Mouse (Mus musculus) left cerebral cortex, adult 18-20 months (tissue): ENCODE measurements around the gene Prkd1. TPM values are rescaled to one million over a fixed set of nuclear protein-coding genes. Genes with fewer than 3 reads are reported as not detected.

Source experiments
- DNase-seq, 2 experiments: peaks; one replicate each; pipeline ENCODE4 v3.0.0; 2021 to 2022; ENCODE audit warnings: low spot score in 2 of 2, mixed read lengths in 1 of 2
- total RNA-seq, 2 experiments: library from RNA; stranded (reverse); gene quantifications; 2 replicates each; pipeline ENCODE4 v1.2.3; 2021

Gene Prkd1
- total RNA-seq, 2 experiments from 2014 or later = 7.8 to 8.1 TPM

DNA sequence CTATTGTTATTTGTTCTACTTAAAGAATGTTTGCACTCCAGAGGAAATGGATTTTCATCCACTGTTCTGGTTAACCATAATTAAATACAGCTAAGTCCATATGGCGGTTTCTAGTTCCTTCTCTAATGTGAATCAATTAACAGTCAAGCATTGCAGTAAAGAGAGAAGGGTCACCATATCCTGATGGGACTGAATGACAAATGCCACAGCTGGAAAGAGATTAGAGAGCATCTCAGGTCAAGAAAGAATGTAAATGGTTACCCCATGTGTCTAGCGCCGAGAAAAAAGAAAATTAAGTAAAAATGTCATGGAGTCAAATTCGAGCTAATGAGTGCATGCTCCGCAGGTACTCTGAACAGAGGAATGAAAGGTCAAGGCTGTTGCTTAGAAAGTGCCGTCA is 212.2 kb downstream of the Prkd1 start:
- no peak for DNase-seq

DNA sequence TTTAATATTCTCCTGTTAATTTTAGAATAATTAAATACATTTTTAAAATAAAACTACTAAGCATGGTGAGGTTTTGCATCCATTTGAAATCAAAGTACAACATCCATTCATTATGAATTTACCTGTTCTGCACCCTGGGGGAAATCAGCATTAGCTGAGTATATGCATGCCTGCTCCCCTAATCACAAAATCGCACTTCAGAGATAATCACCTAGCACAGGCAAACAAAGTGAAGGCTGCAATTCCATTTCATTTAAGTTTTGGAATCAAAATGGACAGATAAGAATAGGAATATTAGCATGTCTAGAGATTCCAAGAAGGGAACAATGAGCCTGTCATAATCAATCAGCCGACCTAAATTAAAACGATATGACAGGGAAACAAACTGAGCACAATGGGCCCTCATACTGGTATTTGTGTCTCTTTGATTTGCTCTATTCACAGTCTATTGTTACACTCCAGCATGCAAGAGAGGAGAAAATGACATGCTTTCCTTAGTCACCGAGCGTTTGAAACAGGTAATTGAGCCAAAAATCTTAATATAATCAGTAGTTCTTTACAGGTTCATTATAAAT is 218.7 kb downstream of the Prkd1 start:
- DNase-seq = no peak

DNA sequence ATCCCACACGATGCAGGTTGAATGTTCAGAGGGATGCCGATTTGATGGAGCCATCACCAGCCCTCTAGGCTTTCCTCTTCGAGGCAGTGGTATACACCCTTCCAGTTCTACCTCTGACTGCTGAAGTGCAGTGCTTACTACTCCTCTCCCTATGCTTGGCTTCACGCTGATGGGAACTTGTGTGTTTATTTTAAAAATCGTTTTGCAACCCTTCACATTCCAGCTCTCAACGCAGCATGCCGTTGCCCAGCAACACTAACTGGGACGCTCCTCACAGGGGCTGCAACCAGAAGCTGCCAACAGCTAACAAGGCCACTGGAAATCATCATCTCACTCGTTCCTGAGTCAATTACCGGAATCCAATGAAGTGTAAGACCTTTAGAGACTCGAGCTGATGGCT is 296.5 kb downstream of the Prkd1 start:
- DNase-seq = peak; percentile 8 to 57

DNA sequence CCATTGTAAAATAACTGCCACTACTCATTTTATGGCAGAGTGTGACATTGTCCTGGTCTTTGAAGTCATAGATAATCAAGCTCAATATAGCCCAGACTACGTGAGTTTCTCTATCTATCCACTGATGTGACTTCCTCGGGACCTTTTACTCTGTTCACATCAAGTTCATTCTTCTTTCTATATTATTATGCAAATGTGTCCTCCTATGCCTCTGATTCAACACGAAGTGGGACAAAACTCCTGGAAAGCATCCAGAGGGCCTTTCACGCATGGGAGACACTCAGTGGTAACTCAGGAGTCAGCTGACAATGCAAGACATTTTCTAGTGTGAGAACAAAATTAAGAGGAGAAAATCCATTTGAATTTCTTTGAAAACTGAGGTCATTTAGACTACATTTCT is 315.7 kb downstream of the Prkd1 start:
- DNase-seq = no peak

DNA sequence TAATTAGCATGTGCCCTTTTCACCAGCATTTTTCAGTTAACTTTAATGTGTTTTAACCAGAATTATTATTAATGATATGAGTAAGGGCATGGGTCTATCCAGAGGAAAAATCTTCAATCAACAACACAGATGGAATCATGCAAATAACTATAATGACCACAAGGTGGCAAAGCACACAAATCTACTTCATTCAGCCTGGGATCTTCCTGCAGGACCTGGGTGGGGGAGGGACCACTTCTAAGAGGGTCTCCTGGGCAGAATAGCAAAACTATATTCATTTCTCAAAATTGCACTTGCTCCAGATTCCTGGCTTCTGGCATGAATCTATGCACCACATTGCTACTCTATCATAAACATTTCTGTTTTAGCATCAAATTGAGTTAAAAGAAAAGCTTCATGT is 334.3 kb downstream of the Prkd1 start:
- DNase-seq = no peak

DNA sequence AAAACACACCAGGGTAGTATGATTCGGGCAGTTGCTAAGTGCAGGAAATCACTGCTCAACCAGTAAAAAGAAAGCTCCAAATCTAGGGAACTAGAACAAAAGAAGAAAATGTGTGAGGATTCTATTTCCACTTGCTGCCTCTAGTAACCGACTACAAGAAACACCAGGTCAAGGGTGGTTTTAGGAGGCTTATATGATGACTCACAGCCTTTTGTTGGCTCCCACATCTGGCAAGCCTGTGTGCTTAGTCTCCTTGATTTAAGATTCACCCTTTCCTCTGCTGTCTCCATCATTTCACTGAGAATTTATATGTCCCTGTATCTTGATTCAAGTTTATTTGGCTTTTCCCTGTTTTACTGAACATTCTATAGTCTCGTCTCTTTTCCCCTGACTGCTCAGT is 339.6 kb downstream of the Prkd1 start:
- DNase-seq = no peak

DNA sequence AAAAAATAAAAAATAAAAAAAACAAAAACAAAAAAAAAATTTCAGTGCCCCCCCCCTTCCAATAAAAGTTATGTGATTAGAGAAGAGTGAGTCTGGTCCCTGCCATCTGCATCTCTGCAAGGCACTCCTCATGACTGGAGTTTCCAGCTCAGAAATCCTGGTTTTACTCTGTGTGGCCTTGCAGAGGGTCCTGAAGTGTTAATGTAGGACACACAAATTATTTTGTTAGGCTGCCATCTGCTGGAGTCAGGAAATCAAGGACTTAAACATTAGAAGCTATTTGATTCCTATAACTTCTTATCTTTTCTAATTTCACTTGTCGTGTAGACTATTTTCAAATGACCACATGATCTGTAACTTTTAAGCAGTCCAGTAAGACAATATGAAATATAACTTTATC is 347.6 kb downstream of the Prkd1 start:
- peak; percentile 8 to 36 for DNase-seq

DNA sequence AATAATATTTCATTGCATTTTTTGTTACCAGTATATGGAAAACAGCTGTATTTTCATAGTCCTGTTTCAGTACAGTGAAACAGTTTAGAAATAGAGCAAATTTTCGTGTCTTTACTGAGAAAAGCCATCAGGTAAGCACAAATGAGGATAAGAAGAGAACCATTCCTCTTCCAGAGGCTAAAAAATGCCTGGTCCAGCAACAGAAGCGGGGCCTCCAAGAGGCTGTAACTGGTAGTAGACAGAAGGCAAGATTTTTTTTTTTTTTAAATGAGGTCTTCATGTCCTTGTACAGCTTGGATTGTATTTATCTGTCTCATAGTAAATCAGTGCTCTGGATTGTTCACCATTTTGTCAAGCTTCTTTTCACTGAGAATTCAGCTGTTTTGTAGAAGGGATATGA is 352.8 kb downstream of the Prkd1 start:
- no peak for DNase-seq

DNA sequence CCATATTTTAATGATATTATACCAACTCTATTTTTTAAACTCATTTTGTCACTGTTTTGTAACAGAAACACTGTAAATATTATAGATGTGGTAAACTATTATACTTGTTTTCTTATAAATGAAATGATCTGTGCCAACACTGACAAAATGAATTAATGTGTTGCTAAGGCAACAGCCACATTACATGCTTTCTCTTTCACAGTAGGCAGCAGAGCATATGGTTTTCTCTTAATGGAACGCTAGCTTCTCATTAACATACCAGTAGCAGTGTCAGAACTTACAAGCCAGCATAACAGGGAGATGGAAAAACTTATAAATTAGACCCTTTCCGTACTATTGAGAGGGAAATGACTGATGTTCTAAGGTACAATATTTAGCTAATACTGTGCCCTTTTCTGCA is 353.3 kb downstream of the Prkd1 start:
- DNase-seq = no peak

DNA sequence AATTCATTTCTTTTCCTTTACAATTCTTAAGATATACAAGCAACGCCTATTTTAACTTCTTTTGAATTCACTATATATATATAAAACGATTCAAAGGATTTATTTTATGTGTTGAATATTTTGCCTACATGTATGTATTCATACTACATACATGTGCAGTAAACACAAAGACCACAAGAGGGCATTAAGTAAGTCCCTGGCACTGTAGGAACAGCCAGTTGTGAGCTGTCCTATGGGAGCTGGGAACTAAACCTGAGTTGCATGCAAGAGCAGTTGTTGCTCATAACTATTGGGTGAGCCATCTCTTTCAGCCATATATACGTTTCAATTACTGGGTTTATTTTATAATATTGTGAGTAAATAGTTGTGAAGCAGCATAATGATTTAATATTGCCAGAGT is 356.1 kb downstream of the Prkd1 start:
- no peak for DNase-seq
